Mouse (Mus musculus): Measurements from ENCODE around the gene Zkscan16.

- TF ChIP-seq CTCF (IDR thresholded peaks at IDR 0.05; ENCODE audit: borderline replicate concordance, insufficient read depth, low read depth, low read length) (no peak), POLR2A (IDR thresholded peaks at IDR 0.05; ENCODE audit: borderline replicate concordance, insufficient read depth, low read length) (no peak)
Observed at GRCm38 (mm10) chr4:58963271-58963670, 19.8 kb downstream of the Zkscan16 start.
